Mouse (Mus musculus) lung, postnatal 25 days (tissue): ENCODE measurements around the gene Baz2b.

Source experiments
- DNase-seq: peaks from one replicate; pipeline ENCODE4 v3.0.0; 2022; ENCODE audit warnings: low spot score

Baz2b gene

DNA sequence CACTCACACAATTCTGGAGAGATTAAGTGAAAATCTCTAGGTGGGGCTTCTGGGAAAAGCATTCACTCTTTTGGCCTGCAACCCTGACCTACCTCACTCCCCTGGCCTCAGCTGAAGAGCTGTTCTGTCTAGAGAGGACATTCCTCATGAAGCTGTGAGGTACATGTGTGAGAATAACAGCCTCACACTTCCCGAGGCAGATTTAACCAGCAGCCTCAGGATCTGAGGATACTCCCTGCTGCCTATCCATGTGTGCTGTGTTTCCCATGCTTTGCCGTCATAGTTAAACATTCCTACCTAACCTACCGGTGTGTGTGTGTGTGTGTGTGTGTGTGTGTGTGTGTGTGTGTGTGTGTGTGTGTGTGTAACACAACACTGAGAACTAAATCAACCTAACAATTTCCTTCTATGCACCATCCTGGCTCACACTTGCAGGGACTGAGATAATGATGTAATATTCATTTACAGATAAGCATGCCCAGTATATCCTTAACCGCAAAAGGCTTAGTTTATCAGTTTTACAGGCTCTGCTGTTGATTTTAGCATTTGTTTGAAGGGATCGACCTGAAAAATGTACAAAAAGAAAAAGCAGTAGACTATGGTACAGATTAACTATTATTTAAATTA is 206.5 kb downstream of the Baz2b start:
- no peak for DNase-seq

DNA sequence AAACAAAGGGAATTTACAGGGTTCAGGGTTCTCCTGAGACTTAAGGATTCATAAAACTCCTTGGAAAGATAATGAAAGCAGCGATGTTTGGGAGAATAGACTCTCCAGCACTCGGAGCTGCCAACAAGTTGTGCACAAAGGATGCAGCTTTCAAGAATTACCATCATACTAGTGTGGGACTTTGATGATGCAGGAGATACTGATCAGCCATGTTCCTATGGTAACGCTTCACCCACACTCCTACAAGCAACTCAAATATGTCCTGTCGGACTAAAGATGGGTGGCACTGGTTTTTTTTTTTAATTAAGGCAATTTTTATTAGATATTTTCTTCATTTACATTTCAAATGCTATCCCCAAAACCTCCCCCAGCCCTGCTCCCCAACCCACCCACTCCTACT is 209.4 kb downstream of the Baz2b start:
- DNase-seq, result no peak

DNA sequence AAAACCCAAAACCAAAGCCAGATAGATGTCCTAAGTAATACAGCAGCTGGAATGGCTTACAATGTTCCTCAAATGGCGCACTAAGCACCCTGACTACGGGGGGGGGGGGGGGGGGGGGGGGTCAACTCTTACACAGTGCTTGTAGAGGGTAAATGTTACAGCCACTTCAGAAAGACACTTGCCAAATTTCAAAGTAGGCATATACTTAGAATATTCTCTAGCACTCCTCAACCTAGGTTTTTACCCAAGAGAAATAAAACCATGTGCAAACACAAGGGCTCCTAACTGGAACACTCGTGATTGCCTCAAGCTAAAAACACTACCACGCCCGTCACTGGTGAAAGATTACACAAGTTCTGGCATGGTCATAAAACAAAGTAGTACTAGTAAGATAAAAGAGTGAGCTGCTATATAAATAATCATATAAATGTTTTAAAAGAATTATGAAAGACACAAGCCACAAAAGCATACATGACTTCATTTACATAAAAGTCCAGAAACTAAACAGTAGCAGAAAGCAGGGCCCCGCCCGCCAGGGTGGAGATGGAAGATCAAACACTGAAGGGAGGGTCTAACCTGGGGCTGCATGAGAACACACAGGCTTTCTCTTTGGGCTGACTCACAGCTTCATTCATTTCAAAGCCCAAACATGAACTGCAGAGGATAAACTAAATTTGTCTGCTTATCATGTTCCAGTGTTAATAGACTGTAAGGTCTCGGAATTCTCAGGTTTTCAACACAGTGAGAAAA is 212.0 kb downstream of the Baz2b start:
- peak; percentile 65 for DNase-seq

DNA sequence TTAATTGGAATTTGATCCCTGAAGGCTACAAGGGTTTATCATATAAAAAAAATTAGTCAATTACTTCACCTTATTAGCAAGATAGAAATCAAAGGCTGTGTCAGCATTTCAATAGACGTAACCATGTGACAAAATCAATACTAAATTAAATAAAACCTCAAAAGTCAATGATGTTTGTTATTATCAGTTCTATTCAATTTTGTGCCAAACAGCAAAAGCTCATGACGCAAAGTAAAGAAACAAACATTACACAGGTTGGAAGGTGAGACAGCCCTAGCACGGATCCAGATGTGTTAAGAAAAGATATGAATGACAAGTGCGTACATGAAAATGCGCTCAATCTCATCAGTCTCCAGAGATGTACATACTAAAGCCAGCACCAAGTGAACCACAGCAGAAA is 212.7 kb downstream of the Baz2b start:
- DNase-seq, result no peak

DNA sequence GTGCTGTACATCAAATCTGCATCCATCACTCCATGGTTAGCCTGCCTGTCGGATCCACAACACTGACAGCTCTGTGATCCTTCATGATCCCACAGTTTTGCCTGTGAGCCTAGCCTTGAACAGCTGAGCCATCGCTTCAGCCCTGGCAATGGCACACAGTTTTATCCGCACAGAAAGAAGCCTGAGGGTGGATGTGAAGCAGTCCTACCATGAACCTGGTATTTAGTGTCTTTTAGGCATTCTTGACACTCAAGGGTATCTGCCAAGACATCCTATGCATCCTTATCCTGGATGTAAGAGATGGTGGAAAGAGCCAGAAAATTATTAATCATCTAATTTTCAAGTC is 216.5 kb downstream of the Baz2b start:
- no peak for DNase-seq

DNA sequence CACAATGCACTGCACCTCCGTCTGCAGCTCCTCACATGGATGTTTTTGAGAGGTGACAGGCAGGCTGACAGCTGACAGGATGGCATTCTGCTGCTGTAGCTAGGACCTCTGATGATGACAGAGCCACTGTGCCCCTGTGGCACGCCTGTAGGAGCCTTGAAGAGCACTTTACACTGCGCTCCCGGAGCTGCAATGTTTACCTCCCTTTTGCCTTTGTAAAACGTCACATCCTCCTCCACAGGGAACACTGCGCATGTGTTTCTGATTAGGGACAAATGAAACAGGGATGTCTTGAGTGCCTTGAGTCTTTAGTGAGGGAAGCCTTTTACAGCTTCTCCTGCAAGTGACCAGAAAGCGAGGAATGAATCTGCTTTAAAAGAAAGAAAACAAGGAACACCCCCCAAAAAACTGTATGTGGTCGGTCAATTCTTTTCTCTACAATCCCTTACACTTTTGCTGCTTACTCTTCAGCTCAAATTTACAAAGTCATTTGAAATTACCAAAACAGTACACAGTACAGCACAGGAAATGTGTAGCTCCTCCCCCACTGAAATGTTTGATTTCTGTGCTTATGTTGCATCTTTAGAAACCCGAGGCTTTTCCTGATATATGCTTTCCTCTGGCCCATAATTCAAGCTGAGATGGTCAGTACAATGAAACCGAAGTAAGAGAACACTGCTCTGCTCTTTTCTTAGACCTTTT is 217.0 kb downstream of the Baz2b start:
- DNase-seq, result peak; percentile 49

DNA sequence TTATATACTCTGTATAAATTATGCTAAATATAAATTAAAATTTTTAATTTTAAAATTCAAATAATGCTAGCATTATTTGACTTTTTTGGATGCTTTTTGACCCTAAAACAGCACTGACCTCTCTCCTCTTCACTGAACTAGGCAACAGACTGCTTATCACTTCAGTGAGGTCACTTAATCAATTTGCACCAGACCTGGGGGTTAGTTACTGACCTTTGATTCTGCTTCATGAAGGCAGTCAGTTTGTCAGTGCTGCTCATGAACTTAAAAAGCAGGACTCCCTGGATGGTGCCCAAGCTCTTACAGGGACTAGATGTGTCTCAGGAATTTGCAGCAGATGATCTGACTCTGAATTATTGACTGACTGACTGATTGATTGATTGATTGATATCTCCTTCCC is 217.9 kb downstream of the Baz2b start:
- no peak for DNase-seq

DNA sequence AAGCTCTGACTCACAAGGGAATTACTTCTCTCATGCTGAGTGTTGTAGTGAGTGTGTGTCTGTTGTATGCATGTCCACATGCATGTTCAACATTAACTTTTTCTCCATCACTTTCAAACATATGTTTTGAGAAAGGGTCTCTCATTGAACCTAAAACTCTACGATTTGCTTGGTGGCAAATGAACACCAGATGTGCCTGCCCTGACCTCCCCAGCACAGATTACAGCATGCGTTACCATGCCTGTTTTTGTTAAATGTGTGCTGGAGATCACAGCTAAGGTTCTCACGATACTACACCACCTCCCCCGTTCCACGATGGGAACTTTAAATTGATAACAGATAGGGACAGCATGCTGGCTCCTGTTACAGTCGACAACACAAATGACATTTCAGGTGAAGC is 222.1 kb downstream of the Baz2b start:
- DNase-seq, result no peak

DNA sequence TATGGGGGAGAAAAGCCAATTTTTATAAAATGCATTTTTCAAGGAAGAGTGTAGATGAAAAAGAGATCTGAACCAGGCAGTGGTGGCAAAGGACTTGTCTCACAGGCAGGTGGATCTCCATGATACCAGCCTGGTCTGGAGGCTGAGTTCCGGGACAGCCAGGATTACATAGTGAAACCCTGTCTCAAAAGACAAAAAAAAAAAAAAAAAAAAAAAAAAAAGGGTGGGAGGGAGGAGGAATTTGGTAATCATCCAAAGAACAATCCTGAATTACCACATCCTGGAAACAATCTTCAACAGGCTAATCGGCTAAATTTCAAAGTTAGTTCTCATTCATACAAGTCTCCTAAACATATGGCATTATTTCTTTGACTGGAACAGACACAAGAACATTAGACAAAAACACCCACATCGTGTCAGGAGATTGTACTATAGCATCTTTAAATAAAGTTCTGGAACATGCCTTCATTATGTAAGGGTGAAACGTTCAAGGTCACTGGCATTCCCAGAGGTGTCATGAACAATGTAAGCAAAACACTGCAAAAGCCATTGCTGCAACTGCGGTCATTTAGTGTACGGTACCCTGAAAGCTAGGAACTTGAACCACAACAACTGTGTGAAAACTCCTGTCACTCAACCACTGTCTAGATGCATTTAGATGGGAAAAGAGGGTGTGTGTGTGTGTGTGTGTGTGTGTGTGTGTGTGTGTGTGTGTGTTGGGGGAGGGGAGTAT is 230.0 kb downstream of the Baz2b start:
- no peak for DNase-seq

DNA sequence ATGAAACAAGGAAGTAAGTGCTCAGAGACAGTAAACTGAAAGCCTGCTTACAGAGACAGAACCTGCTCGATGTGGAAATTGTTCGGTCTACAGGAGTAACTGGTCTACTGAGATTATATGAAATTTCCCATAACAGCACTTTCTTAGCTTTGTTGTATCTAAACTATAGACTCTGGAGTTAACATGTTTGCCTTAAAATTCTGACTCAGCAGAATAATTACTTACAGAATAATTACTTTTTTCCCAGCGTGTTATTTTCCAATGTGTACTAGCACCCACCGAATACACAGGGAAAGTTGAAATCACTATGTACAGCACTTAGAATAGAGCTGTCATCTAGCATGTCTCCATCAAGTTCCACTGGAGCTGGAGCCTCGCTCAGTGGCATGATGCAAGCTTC is 233.0 kb downstream of the Baz2b start:
- DNase-seq, result no peak

DNA sequence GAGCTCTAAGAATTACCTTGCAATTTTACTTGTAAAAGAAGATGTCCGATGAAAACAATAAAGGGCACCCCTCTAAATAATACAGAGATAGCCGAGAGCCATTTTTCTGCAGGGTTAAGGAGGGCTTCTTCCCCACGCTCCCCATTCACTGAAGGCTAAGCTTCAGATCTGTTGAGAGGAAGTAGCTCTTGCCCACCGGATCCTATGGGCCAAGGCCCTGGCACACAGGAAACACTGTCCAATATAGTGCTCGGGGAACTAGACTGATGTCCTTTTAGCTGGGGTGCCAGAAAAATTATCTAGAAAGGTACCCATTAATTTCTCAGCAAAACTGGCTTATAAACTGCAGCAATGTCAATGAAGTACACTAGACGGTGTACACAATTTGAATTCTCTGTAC is 233.9 kb downstream of the Baz2b start:
- DNase-seq, result no peak

DNA sequence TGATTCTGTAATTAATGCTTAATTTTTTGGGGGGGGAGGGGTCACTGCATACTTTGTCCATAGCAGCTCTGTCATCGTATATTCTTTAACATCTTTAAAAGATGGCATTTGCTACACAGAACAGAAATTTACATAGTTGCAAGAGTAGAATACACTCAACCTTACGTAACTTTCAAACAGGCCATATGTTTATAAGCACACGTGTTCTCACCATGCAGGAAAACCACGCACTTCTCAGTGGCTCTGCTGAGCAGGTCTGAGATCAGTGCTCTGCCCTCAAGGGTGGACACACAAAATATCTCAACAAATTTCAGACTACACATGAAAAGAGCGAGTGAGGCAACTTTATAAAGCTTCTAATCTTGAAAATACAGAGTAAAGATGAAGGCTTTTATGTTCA is 235.7 kb downstream of the Baz2b start:
- DNase-seq, result no peak

DNA sequence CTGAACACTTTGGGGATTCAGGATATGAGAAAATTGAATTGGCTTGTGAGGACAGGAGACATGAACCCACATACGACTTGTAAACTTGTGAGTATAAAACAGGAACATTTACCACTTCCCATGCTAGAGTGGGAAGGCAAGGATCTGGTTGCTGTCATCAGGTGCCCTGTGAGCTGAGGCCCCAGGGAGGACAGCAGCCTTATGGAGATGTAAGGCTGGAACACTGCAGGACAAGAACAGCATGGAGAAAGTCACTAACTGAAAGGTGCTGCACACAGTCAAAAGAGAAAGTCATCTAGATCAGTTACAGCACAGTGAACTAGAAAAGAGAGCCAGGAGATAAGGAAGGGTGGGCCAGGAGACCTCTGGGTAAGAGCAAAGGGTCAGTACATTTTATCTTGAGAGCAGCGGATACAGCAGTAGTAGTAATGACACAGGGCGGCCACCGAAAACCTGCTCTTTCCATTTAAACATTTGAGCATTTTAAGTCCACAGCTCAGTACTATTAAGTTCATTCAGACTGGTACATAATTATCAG is 236.5 kb downstream of the Baz2b start:
- no peak for DNase-seq

DNA sequence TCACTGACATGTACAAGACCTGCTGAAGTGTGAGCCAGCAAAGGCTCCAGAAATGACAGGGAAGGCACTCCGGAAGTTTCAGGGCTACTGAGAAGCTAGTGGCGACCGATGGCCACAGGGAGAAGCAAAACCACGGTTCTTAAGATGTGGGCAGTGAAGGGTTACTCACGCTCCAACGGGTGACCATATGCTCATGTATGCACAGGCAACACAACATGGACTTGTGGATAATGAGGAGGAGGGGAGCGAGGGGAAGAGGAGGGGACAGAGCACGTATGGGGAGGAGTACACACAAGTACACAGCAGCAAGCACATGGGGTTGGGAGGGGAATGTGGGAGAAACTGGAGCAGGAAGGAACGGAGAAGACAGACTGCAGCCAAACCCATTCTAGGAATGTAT is 239.1 kb downstream of the Baz2b start:
- DNase-seq, result no peak

DNA sequence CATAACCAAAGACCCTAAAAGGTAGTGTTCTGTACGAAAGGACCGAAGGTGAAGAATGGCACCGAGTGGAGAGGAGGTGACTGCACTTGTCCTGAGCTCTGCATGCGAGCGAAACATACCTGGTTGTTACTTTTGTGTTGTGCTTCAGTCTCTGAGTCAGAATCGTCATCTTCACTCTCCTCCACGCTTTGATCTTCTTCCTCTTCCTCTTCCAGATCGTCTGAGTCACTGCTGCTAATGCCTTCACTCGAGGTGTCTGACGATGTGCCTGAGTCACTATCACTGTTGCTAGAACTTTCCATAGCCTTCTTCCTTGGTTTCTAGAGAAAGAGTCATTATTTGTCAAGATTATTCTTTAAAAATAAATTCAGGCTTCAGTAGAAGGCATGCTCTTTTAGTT is 240.5 kb downstream of the Baz2b start:
- no peak for DNase-seq

DNA sequence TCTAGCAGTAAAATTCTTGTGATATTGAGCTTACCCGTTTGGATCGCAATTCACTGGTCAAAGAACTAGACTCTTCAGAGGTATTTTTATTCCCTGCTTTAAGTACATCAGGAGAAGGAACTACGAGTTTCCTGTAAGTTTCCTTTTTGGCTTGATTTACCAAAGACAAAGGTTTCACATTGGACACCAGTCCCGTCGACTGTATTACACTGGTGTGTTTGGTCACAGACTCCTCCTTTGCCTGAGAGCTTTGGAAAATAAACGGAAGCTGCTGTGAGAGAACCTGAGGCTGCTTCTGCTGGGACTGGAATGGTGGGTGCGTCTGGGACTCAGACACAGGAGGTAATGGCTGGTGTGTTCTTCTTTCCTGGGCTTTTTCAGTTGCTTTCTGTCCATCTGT is 241.0 kb downstream of the Baz2b start:
- DNase-seq, result no peak

DNA sequence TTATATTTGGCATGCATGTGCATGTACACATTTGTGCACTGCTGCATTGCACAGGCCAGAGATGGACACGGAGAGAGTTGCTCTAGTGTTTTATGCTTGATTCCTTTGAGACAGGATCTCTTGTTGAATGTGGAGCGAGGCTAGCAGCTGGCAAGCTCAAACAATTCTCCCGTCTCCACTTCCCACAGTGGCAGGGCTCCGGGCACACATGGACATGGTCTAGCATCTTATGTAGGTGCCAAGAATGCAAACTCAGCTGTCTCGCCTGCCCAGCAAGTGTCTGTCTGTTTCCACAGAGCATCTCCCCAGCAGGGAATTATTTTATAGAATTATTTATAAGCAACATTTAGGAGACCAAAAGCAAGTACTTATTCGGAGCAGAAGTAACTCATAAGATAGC is 243.2 kb downstream of the Baz2b start:
- no peak for DNase-seq

DNA sequence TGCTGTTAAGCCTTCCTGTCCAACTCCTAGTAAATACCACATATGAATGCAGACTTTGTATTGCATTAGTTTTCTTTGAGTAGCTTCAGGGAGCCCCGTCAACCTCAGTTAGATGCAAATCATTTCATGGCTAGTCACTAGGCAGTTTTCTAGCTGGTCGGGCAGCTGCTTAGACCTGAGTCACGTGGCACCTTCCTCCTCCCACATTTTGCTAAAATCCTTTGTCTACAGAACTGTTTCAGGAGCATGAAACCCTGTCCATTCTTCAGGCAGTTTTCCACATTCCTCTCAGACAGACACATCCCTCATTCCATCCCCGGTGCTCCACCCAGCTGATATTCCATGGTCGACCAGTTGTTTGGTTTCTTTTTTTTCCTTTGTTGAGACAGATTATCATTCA is 246.6 kb downstream of the Baz2b start:
- DNase-seq, result no peak

DNA sequence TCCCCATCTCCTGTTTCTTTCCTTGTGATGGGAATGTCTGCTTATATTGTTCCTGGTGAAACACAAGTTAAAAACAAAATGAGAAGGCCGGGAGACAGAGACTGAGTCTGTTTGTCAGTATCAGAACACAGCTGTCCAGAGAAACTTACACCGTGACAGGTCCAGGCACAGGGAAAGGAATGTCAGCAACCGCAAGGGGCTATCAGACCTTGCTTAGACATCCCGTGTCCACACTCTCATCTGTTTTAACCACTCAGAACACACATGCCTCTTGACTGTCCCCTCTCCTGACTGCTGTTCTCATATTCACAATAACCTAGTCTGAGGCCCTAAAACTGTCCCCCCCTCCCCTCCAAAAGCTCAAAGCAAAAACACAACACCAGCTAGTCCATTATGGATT is 247.1 kb downstream of the Baz2b start:
- DNase-seq, result no peak

DNA sequence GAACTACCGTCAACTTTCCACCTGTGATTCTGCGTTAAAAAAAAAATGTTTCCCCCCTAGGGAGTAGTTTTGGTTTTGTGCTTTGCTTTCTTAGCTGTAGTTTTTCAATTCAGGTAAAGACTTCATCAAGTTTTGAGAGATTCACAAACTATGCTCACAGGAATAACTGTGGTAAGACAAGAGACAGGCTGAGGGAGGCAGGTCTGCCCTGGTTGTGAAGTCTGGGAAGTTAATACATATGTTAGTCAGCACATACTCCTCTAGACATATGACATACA is 249.2 kb downstream of the Baz2b start:
- no peak for DNase-seq

DNA sequence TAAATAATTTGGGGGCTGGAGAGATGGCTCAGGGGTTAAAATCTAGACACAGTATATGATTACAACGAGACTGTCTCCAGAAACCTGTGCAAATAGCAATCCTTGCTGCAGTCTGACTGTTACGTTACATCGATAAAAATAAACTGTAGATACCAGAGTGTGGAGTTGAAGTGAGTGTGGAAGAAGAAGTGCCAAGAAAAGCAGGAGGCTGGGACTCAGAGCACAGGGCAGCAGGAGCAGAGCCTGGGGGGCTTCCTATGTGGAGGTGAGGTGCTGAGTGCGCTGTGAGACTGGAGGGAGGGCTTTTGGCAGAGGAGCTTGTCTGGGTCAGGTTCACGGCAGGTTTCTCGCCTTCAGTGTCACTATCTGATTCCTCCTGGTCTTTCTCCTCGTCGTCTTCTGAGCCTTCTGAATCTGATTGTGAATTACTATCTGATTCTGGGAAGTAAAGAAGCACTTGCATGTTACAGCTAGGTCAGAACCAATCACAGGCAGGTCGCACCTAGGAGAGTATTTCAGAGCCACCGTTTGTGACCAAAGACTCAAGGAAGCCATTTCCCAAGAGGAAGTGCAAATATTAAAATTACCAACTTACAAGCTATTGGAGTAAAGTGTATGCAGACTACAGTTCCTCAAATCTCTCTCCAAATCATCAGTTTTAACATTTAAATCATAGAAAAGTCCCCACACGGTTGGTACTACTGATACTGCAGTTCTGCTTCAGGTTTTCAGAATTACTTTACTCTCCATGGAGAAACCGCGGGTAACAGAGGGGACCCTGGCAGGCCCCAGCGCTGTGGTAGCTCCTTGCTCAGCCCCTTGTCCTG is 249.8 kb downstream of the Baz2b start:
- DNase-seq, result no peak

DNA sequence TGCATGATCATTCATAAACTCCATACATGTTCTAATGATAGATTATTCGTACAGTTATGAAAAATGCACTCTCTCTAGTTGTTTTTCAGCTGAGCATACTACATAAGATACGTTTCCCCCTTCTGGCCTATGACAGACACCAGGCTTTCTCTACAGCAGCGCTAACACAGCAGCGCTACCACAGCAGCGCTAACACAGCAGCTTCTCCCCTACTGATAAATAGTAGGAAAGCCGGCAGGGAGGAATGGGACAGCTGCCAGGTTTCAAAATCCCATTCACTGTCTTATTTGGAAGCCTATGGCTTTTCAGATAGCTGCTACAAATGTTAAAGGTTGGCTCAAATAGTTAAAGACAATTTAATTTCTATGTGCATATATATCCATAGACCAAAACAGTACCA is 251.1 kb downstream of the Baz2b start:
- no peak for DNase-seq
